Mouse (Mus musculus) myocyte (in vitro differentiated cells): ENCODE measurements around the gene Shank2.

Experiments used
- CEBPB ChIP-seq: IDR thresholded peaks from 2 replicates; pipeline ENCODE4 v1.6.1; 2011; ENCODE audit warnings: mild to moderate bottlenecking, moderate library complexity; ENCODE audit not compliant: poor library complexity, insufficient read depth, severe bottlenecking
- E2F4 ChIP-seq: IDR thresholded peaks from one replicate; pipeline ENCODE4 v1.6.1; 2011; ENCODE audit warnings: mild to moderate bottlenecking, control low read depth, moderate library complexity; ENCODE audit not compliant: insufficient read depth
- MAX ChIP-seq: IDR thresholded peaks from one replicate; pipeline ENCODE4 v1.6.1; 2011; ENCODE audit warnings: low read depth, mild to moderate bottlenecking, control low read depth
- MYOD1 ChIP-seq, 3 experiments: IDR thresholded peaks; one replicate each; pipeline ENCODE4 v1.6.1; 2011; ENCODE audit warnings: control low read depth in 2 of 3, low read depth in 2 of 3, mild to moderate bottlenecking in 2 of 3, moderate library complexity in 1 of 3; ENCODE audit not compliant: insufficient read length in 2 of 3, control insufficient read depth in 1 of 3
- MYOG ChIP-seq, 3 experiments: IDR thresholded peaks; one replicate each; pipeline ENCODE4 v1.6.1; 2011; ENCODE audit warnings: control low read depth in 2 of 3, low read depth in 2 of 3, mild to moderate bottlenecking in 2 of 3; ENCODE audit not compliant: insufficient read length in 2 of 3, control insufficient read depth in 1 of 3, insufficient read depth in 1 of 3
- POLR2A ChIP-seq: IDR thresholded peaks from one replicate; pipeline ENCODE4 v1.6.1; 2011; ENCODE audit warnings: low read depth, mild to moderate bottlenecking, control low read depth, moderate library complexity; ENCODE audit not compliant: insufficient read length
- POLR2AphosphoS2 ChIP-seq: IDR thresholded peaks from one replicate; pipeline ENCODE4 v1.6.1; 2011; ENCODE audit warnings: low read depth, control low read depth; ENCODE audit not compliant: insufficient read length
- SRF ChIP-seq: IDR thresholded peaks from one replicate; pipeline ENCODE4 v1.6.1; 2011; ENCODE audit warnings: low read depth; ENCODE audit not compliant: control insufficient read depth, insufficient read length
- TCF12 ChIP-seq: IDR thresholded peaks from one replicate; pipeline ENCODE4 v1.6.1; 2011; ENCODE audit warnings: mild to moderate bottlenecking, control low read depth; ENCODE audit not compliant: poor library complexity, insufficient read depth, severe bottlenecking
- TCF3 ChIP-seq: IDR thresholded peaks from one replicate; pipeline ENCODE4 v1.6.1; 2011; ENCODE audit warnings: low read depth, control low read depth; ENCODE audit not compliant: insufficient read length
- USF1 ChIP-seq: IDR thresholded peaks from one replicate; pipeline ENCODE4 v1.6.1; 2011; ENCODE audit warnings: low read depth, mild to moderate bottlenecking, control low read depth, moderate library complexity

DNA sequence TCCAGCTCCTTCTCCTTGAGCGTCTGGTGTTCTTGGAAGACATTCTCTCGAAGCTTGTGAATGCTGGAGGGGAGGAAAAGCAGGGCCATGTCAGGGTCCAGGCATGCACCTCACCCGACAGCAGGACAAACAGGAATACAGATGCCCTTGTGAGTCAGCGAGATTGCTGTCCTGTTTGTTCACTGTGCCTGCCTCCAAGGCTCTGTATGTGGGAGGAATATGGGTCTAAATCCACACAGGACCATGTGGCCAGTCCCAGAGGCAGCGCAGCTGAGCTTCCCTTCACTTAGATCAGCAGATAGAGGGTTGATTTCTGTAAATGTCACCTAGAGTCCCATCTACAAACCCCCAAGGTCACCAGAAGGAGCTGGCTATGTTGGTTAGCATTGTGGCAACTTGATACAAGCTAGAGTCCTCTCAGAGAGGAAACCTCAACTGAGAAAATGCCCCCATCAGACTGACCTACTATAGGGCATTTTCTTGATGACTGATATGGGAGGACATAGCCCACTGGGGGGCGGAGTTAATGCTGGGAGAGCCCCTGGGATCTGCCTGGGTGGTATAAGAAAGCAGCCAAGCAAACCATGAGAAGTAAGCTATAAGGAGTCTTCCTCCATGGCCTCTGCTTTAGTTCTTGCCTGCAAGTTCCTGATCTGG is 459.6 kb downstream of the Shank2 start:
- no peak for TF ChIP-seq CEBPB
- TF ChIP-seq POLR2A: no peak
- TF ChIP-seq MYOD1 (IDR thresholded peaks at IDR 0.05; ENCODE audit: control insufficient read depth in 1 of 3, insufficient read length in 2 of 3, low read depth in 2 of 3): no peak
- TF ChIP-seq POLR2AphosphoS2: no peak
- TF ChIP-seq USF1: no peak
- no peak for TF ChIP-seq MAX
- no peak for TF ChIP-seq MYOG (IDR thresholded peaks at IDR 0.05; ENCODE audit: control insufficient read depth in 1 of 3, insufficient read depth in 1 of 3, insufficient read length in 2 of 3, low read depth in 2 of 3)
- no peak for TF ChIP-seq E2F4
- no peak for TF ChIP-seq TCF12
- TF ChIP-seq TCF3: no peak
- TF ChIP-seq SRF: no peak
